Mouse (Mus musculus): ENCODE results near the gene Nup62. TPM values are rescaled to one million over a fixed set of nuclear protein-coding genes. Genes with fewer than 3 reads are reported as not detected.

The Nup62 gene
- total RNA-seq, 2 experiments from 2014 or later: 19.6 to 20.0 TPM

DNA sequence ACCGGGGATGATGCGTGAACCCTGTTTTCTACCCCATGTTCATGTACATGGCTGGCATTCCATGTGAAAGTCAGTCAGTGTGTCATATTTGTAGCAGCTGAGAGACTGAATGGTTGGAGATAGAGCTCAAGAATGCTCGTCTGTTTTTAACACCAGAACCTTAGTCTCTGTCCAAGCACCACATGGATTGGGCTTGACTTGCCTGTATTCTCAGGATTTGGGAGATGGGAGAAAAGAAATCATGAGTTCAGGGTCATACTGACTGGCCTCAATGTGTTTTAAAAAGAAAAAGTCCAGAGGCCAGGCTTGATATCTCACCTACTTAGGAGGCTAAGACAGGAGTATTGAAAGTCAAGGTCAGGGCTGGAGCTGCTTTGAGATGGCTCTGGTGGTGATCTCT is 1.6 kb downstream of the Nup62 start:
- DNase-seq: no peak
- intact Hi-C loops (cut with DNase I): no loop called here

DNA sequence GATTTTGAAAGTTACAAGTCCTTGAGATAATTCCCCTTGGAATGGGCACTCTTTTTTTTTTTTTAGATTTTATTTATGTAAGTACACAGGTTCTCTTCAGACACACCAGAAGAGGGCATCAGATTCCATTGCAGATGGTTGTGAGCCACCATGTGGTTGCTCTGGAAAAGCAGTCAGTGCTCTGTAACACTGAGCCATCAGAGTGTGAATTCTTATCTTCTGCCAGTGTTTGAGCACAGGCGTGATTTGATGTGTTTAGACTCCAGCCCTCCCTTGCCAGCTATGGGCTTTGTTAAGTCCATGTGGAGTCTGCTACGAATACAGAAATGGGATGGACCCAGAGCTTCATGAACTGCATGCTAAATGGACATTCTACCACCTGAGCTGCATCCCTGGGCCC is 2.3 kb downstream of the Nup62 start:
- DNase-seq: no peak
- intact Hi-C loops (cut with DNase I): no loop called here

DNA sequence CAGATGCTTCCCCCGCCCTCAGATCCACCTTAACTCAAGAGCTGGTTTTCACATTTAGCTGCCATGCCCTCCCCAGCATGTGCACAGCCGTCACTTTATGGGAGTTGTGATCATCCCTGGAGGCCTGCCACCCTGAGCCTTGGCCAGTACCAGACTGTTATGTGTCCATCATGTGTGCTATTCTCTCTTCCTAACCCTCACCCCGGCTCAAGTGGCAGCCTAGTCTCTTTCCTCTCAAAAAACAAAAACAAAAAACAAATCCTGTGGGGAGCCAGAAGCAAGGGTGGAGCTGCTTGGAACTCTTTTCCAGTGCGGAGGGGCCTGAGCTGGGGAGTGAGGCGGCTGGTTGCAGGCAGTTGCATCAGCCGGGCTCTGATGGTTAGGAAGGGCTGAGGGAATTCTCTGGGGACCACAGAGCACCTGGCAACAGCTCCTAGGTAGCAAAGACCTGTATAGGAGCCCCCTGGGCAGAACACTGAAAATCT is 2.9 kb downstream of the Nup62 start:
- peak; percentile 67 to 75 for DNase-seq
- intact Hi-C loops (cut with DNase I): no loop called here

DNA sequence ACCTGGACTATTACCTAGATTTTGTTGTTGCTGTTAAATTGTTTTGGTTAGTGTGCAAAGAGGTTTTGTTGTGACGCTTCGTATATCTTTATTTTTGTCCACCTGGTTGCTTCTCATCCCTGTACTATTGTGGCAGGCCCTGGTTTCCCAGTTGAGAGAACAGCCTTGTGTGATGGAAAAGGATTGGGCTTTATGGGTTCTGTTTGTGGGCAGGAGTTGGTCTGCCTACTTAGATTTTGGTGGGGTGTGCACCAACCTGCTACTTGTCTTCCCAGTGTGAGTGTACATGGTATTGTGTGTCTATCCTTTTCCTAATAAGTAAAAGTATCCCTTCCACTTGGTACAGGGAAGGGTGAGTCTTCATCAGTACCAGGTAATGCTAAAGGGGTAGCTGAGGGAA is 3.5 kb downstream of the Nup62 start:
- intact Hi-C loops (cut with DNase I): no loop called here
- DNase-seq: no peak

DNA sequence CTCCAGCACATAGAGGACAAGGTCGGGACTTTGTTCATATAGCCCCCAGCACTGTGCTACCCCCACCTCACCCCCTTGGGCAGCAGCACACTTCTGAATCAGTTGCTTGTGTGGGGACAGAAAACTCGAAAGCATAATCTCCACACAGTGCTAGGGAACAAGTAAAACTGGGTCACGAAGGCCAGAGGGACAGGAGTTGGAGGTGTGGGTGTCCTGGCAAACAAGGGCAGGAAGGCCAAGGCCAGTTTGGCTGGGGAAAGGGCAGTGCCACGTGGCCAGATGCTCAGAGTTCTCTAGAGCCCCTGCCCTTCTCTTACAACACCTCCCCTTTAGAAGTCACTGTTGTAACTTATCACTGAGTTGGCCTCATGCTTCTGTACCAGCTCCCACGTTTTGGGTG is 4.0 kb downstream of the Nup62 start:
- DNase-seq: peak in 1 of 2 experiments; percentile 13
- intact Hi-C loops (cut with DNase I): loop anchor here (10.0 kb wide), 1 partner anchor 175 kb away; no protein-coding TSS in a partner anchor

DNA sequence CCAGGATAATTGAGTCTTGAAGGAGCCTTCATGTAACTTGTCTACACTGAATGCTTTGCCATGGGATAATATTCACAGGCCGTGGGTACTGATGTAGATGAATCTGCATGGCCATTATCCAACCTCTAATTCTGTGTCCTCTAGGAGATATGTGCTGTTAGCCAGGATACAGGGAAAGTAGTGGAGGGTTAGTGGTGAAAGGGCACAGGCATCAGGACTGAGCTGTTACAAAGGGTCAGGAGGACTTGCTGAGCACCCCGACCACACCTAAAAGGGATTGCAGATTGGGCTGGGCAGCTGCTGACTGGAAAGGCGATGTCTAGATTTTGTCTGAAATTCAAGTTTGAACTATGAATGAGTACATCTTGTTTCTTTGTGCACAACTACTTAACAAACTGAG is 4.6 kb downstream of the Nup62 start:
- intact Hi-C loops (cut with DNase I): loop anchor here (10.0 kb wide), 1 partner anchor 176 kb away; no protein-coding TSS in a partner anchor
- DNase-seq: no peak

DNA sequence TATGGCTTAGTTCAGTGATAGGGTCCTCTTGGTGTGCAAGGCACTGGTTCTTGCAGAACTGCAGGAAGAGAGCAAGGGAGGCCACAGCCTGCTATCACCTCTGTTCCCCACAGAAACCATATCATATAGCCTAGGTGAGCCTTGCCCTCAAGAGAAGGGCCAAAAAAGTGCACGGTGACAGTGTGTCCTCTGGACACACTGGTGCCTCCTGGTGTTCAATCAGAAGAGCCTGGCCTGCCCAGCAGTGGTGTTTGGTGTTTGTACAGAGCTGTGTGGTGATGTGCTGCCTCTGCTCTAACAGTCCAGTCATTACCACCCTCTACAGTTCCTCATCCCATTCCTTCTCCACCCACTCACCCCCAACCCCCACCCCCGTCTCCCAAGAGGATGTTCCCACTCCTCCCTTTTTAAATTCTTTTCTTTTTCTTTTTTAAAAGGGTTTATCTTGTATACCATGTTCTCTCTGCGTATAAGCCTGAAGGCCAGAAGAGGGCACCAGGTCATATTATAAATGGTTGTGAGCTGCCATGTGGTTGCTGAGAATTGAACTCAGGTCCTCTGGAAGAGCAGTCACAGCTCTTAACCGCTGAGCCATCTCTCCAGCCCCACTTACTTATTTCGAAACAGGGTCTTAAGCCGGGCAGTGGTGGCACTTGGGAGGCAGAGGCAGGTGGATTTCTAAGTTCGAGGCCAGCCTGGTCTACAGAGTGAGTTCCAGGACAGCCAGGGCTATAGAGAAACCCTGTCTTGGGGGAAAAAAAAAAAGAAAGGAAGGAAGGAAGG is 6.0 kb downstream of the Nup62 start:
- intact Hi-C loops (cut with DNase I): loop anchor here (10.0 kb wide), 1 partner anchor 177 kb away; no protein-coding TSS in a partner anchor
- no peak for DNase-seq

DNA sequence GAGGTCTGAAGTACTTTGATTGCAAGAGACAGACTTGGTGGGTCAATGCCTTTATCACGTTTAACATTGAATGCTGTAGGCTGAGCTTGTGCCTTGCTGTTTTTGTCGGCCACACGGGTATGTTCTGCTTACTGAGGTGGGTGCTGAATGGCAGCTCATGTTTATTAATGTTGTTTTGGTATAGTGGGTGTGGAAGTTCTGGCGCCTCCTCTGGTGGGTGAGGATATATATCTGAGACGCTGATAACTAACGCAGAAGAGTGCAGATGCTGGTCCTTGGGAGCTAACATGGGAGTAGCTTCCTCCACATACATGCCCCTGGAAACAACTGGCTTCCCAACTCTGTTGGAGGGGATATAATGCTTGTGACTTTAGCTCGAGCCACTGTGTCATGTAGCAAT is 7.5 kb downstream of the Nup62 start:
- intact Hi-C loops (cut with DNase I): loop anchor here (10.0 kb wide), 1 partner anchor 179 kb away; no protein-coding TSS in a partner anchor

DNA sequence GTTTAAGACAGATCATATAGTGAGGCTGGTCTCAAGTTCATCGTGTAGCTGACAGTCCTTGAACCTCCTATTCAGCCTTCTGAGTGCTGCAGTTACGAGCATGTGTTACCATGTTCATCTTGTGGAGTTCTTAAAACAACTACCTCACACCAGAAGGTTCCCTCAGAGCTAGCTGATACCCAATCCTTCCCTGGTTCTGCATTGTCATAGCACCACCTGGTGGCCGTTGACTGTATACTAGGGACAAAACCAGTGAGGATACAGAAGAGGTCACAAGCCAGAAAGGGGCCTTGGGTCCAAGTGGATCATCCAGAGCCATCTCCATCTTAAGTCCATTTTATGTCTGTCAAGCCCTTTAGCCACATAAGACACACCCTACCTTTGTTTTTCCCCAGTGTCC is 9.0 kb downstream of the Nup62 start:
- DNase-seq: peak; percentile 54 to 81
- intact Hi-C loops (cut with DNase I): loop anchor here (2.0 to 10.0 kb wide), 2 partner anchors 100 to 180 kb away; no protein-coding TSS in a partner anchor

More for the DNA sequence above, 7.5 kb downstream of the Nup62 start:
- DNase-seq: no peak

DNA sequence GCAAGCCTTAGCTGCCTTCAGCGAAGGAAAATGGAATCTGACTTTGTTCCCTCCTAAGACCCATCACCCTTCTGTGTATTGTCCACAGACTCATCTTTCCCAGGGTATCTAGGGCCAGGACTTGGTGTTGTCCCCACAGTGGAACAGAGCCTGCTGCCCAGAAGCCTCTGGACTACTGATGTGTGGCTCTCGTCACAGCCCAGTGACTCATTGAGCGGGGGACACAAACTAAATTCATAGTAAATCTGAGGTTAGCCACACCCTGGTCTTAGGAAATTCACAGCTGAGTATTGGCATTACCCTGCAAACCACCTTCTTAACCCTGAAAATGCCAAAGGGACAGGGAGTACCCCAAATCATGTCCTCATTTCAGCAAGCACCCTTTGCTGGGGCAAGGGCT is 10.9 kb downstream of the Nup62 start:
- no peak for DNase-seq
- intact Hi-C loops (cut with DNase I): loop anchor here (10.0 kb wide), 1 partner anchor 182 kb away; no protein-coding TSS in a partner anchor

DNA sequence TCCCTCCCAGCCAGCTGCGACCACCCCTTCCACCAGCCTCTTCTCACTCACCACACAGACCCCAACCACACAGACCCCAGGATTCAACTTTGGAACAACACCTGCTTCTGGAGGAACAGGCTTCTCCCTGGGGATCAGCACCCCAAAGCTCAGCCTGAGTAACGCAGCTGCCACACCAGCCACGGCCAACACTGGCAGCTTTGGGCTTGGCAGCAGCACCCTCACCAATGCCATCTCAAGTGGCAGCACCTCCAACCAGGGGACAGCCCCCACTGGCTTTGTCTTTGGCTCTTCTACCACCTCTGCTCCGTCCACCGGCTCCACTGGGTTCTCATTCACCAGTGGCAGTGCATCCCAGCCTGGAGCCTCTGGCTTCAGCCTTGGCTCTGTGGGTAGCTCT is 12.8 kb downstream of the Nup62 start:
- intact Hi-C loops (cut with DNase I): loop anchor here (10.0 kb wide), 1 partner anchor 184 kb away; no protein-coding TSS in a partner anchor
- peak in 1 of 2 experiments; percentile 14 for DNase-seq

DNA sequence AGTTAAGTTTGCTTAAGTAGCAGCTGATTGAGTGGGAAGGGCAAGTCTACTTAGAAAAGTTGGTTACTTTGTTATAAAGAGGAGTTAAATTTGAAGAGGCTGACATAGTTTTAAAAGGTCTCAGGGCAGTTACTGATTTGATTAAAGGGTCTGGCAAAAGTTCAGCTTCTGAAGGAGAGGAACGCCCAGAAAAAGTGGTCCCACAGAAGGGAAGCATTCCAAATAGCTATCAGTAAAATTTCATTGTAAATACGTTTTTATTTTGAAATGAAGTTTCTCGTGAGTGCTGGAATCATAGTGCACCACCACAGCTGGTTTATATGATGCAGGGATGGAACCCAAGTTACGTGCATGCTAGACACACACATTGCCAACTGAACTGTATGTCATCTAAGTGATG is 16.9 kb downstream of the Nup62 start:
- no peak for DNase-seq
- intact Hi-C loops (cut with DNase I): no loop called here

DNA sequence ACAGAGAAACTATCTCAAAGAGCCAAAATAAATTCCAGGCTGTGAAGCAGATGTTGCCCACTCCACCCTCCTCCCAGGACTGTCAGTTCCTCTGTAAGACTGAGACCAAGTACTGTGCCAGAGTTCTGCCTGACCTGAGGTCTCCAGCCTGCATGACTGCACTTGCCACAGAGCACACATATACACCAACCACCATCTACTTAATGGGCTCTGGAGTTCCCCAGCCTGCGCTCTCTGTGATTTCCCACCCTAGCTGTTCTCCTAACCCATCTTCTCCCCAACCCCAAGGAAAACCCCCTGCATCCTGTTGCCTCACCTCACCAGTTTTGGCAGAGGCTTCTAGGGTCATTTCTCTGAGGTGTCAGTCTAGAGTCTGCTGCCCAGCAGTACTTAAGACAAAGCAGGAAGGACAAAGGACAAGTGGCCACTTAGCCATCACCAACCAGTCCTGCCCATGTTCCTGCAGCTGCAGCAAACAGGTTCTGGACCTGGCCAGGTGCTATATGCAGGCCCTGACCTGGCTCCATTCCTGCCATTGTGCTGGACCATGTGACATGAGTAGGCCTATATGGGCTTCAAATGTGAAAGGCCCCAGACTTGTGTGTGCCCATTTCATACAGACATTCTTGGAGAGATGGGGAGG is 19.6 kb downstream of the Nup62 start:
- DNase-seq: no peak
- intact Hi-C loops (cut with DNase I): no loop called here

DNA sequence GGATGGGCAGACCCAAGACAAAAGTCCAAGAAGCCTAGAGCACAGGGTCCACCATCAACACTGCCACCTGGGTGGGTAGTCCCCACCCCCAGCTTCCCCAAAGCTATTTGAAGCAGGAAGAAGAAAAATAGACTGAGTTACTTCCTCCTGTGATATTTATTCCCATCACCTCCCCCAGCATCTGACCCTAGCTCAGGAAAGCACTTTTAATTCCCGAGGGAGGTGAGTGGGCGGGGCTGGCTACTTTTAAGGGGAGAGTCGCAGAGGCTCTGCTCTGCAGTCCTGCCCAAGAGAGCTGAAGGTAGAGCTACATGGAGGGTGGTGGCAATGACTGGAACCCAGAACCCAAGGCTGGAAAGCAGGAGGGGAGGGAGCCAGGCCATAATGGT is 20.1 kb downstream of the Nup62 start:
- intact Hi-C loops (cut with DNase I): no loop called here
- no peak for DNase-seq

DNA sequence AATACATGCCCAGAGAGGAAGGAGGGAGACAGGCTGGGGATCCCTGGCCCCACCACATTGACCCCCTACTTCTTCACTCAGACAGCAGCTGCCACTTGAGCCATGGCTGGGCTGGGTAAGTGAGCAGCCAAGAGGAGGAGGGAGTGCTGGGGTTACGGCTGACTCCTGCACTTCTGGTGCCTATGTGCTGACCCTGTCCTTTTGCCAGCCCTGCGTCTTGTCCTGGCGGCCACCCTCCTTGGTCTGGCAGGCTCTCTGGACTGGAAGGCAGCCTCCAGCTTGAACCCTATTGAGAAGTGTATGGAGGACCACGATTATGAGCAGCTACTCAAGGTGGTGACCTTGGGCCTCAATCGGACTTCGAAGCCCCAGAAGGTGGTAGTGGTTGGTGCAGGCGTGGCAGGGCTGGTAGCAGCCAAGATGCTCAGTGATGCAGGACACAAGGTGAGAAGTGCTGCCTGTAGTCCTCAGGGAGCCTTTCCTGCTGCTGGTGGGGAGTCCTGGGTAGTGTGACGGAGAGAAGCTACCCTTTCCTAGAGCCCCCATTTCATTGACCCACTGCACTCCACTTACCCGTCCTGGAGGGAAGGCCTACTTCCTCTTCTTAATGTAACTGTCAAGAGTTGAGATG is 20.6 kb downstream of the Nup62 start:
- intact Hi-C loops (cut with DNase I): no loop called here
- peak; percentile 60 to 66 for DNase-seq

DNA sequence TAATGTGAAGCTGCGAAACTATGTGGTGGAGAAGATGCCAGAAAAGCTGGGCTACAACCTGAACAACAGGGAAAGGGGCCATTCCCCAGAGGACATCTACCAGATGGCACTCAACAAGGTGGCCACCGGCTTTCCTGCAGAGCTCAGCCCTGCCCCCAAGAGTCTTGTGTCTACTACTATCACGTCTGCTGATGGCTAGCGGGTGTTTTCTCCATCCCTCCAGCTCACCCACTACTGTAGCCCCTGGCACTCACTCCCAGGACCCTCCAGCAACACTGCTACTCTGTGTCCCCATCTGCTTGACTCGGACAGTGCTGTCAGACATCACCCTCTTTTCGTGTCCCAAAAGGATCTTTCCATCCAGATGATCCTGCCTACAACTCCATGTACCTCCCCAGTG is 22.2 kb downstream of the Nup62 start:
- no peak for DNase-seq
- intact Hi-C loops (cut with DNase I): no loop called here

DNA sequence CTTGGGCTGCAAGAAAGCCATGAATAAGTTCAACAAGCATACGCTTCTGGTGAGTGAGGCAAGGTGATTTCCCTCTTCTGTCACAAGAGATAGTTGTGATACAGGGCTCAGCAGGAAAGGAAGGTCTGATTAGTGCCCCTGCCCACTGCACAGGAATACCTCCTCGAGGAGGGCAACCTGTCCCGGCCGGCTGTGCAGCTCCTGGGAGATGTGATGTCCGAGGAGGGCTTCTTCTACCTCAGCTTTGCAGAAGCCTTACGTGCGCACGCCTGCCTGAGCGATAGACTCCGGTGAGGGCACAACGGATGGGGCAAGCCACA is 23.2 kb downstream of the Nup62 start:
- intact Hi-C loops (cut with DNase I): no loop called here
- DNase-seq: no peak

DNA sequence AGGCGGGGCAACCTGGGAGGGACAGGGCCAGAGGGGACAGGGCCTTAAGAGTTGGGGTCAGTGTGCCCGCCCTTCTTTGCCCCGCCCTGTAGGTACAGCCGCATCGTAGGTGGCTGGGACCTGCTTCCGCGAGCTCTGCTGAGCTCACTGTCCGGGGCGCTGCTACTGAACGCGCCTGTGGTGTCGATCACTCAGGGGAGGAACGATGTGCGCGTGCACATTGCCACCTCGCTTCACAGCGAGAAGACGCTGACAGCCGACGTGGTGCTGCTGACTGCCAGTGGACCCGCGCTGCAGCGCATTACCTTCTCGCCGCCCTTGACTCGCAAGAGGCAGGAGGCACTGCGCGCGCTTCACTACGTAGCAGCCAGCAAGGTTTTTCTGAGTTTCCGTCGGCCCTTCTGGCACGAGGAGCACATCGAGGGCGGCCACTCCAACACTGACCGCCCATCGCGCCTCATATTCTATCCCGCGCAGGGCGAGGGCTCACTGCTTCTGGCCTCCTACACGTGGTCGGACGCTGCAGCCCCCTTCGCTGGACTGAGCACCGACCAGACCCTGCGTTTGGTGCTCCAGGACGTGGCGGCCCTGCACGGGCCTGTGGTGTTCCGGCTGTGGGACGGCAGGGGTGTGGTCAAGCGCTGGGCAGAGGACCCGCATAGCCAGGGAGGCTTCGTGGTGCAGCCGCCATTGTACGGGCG is 23.8 kb downstream of the Nup62 start:
- DNase-seq: no peak
- intact Hi-C loops (cut with DNase I): no loop called here

DNA sequence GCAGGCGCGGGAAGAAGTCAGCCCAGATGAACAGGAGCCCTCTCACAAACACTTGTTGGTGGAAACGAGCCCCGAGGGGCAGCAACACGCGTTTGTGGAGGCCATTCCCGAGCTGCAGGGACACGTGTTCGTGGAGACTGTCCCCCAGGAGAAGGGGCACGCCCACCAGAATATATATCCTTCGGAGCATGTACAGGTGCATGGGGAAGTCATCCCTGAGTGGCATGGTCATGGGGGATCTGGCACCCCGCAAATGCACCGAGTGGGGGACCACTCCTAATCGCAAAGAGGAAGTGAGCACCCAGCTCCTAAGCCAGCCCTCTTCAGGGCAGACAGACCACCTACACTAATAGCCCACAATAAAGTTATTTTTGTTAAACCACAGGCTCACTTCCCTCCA is 24.5 kb downstream of the Nup62 start:
- no peak for DNase-seq
- intact Hi-C loops (cut with DNase I): no loop called here

DNA sequence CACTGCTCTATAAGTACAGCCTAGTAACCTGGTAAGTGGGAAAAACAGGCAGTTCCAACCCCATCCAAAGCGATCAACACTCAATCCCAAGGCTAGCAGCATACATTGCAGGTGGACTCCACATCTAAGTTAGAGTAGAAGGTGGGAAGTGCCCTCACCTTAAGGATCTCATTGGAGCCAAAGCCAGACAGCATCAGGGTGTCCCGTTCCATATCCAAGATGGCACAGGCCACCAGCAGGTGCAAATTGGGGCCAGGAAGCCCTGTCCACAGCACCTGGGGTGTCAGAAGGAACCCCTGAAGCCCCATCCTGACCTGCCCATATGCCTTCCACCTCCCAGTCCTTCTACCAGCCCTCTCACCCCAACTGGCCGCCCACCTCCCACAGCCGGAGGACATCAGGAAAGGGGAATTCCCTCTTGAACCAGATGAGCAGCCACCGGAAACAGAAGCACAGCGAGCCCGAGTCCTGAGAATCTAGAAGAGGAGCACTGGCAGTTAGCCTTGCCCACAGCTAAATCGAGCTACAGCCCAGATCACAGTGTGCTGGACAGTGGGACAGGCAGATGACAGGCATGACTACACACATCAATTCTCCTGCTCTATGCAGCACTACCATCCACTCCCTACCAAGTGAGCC is 26.1 kb downstream of the Nup62 start:
- no peak for DNase-seq
- intact Hi-C loops (cut with DNase I): no loop called here
